Mouse (Mus musculus): ENCODE data around the gene Me1.
A peak's percentile ranks its signal among the peaks of the same experiment; 100 is the strongest.

Me1 gene

DNA sequence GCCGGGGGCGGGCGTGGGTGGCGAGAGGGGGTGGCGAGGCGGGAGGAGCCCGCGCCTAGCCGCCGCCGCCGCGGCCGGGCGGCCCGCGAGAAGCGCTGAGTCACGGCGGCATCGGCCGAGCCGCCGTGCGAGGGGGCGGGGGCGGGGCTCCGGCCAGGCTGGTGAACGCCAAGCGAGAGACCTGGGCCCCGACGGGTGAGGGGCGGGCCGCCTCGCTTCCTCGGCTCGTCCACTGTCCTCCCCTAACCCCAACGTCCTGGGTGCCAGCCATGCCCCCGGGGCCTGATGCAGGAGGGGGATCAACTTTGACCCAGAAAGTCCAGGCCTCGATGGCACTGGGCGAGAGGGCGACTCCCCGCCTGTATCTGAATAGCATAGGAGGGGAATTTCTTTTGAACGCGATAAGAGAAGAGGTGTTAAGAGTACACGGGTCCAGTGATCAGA is at the start of gene Me1:
Gene Me1, minus strand, starts transcription at position 136 of the 444 bp plus-strand sequence.
- DNase-seq = peak; percentile 11

- no peak for DNase-seq
Observed at GRCm38 (mm10) chr9:86744041-86744440, 48.3 kb upstream of the Me1 start.

GRCm38 (mm10) chr9:86742959-86743911 is 47.5 kb upstream of the Me1 start, which contains the start of gene Prss35:
Gene Prss35, plus strand, starts transcription at chr9:86743649.
- DNase-seq = no peak

- no peak for DNase-seq
Observed at GRCm38 (mm10) chr9:86739971-86740370, 44.2 kb upstream of the Me1 start.

GRCm38 (mm10) chr9:86738801-86739200 is 43.0 kb upstream of the Me1 start:
- no peak for DNase-seq

DNA sequence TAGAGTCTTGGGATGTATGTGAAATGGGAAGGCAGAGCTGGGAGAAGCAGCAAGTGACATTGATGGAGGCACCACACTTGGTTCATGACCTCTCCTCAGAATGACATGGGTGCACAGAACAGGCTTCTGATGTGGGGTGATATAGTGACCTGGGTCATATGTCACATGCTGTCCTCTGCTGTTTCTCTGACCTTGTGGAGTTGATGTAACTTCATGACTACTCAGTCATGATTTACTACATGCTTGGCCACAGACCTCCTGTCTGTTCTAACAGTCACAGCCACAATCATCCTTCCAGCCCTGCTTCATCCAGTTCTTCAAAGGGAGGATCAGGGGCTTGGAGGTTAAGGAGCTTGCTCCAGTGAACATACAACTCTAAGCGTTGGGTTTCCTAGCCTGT is 42.3 kb upstream of the Me1 start:
- DNase-seq = no peak

- DNase-seq = no peak
Observed at GRCm38 (mm10) chr9:86736991-86737390, 41.2 kb upstream of the Me1 start.

- no peak for DNase-seq
Observed at GRCm38 (mm10) chr9:86734795-86735194, 39.0 kb upstream of the Me1 start.

GRCm38 (mm10) chr9:86734357-86734756 is 38.6 kb upstream of the Me1 start:
- DNase-seq = no peak

DNA sequence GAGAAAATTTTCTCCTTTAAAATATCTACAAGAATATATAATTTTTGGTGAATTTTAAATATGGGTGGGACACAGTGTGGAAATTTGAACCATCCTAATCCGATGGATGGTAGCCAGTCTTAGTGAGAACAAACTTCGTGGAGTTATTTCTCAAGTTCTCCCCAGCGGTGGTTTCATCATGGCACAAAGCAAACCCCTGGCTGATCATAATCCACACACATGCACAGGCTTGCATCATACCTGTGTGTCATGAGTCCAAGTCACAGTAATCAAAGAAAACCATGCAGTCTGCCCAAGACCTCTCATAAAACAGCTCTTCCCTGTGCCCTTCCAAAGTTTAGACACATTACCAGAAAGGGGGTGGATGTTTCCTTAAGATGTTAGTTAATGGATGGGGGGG is 34.1 kb upstream of the Me1 start:
- DNase-seq = no peak

- no peak for DNase-seq
Observed at GRCm38 (mm10) chr9:86729084-86729483, 33.3 kb upstream of the Me1 start.

DNA sequence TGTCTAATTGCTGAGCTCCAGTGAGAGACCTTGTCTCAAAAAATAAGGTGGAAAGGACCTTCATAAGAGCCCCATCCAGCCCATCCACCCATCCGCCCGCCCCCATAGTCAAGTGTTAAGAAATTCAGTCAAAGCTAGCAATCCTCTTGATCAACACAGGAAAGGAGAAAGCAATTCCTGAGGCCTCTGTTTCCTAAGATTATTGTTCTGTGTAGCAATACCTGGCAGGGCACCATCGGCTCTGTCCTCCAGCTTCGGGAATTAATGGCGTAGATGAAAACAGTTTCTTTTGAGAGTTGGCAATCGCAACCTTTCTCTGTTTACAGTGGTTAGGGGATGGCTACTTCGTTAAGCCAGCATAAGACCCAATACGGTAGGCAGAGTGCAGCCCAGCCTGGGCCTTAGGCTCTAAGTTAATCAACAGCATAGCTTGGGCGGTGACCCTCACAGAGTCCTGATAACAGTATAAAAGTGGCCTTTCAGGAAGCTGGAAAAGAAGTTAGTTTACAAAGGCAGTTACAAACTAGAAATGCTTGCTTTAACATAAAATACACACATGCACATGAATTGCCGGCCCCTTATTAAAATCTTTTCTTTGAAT is 32.6 kb upstream of the Me1 start:
- DNase-seq = no peak

DNA sequence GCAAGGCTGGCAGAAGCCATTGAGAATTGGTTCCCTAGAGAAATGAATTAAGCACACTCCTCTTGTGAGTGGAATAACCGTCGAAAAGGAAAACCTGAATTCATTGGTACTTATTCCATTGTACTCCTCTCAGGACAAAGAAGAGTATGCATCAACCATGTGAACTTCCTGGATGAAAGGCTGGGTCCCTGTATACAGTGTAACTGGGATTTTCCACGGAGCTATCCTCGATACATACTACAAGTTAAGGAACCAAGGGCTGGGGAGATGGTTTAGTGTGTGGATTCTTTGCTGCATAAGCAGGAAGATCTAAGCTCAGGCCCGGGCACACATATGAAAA is 30.6 kb upstream of the Me1 start:
- no peak for DNase-seq

DNA sequence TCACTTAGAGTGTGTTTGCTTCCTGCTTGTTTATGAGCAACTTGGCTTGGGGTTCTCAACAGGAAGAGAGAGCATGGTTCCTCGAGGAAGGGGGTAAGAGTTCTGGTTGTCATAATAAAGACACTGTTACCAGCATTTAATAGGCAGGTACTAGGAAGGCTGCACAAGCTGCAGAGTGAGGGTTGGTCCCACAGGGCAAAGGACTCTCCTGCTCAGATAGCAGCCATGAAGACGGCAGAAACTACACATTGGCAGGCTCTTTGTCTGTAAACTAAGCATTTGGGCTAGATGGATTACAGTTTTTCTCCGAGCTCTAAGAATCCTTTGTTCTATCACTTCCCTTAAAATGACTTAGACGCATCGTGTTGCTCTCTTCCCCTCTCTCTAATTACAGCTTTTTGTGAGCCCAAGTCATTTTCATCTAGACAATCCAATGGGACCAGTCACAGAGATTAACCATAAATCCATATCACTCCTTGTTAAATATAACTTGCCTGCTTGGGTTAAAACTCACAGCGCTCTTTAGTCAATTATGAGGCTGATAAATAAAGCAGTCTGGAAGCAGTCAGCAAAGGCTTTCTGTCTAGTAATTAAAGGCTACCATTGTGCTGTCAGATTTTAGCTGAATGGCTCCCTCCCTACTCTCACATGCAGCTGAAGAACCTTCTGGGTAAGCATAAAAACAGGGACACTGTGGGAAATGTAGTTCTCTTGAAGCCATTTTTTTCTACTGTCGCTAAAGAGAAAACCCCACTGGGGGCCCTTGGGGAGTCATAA is 30.0 kb upstream of the Me1 start:
- DNase-seq = no peak

DNA sequence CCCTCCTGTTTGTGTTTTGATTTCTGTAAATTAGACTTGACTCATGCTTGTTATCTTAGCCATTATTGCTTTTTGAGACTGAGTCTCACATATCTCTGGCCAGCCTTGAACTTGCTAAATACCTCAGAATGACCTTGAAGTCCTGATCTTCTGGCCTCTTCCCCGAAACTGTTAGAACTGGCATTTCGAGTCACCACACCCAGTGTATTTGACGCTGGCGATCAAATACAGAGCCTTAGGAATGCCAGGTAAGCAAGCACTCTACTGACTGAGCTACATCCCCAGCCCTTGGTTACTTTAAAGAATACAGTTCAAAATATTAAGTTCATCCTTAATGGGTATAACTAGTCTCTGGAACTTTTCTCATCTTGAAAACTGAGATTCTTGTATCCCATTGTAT is 29.3 kb upstream of the Me1 start:
- no peak for DNase-seq

GRCm38 (mm10) chr9:86720794-86721193 is 25.0 kb upstream of the Me1 start:
- no peak for DNase-seq

DNA sequence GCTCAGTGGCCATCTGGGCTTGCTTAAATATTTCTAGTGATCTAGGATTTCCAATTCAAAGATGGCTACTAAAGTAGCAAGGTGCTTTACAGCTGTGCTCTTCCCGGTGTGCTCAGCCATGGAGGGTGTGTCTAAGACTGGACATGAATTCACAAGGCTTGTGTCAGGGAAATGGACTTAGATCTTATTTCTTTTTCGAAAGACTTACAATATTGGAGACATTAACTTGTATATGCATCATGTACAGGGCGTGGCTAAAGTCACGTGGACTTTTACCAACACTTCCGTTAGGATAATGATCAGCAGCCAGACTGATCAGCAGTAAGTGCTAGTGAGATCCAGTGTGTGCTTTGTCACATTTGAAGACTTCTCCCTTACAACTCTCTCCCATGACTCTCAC is 24.5 kb upstream of the Me1 start:
- DNase-seq = no peak

DNA sequence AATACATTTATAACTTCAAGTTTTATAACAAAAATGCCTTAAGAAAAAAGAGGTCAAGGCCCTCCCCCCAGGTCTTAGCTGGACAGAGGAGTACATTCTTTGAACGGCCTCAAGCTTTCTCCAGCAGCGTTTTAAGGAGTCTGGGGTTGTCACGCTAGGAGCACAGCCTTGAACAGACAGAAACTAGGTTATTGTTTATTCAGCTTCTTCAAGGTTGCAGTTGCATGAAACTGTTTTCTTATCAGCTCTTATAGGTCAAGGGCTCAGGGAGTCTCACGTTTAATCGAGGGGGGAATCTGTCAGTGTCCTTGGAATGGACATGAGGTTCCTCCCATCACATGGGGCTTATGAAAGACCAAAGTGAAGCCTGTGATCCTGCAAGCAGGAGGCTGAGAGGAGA is 21.4 kb upstream of the Me1 start:
- no peak for DNase-seq

DNA sequence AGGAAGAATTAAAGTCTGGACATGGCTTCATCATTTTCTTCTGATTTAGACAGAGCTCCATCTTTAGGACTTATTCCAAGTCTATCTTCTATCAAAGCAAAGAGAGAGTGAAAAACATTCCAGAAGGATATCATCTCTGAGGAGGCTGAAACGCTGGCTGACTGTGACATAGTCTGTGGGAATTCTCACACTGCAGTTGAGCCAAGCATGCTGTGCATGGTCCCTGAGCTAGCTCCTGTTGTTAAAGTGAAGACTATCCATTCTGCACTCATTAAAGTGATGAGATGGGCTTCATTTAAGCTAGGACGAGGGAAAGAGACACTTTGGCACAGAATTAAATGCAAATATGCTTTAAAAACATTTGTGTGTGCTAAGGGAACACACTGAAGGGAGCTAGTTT is 20.8 kb upstream of the Me1 start:
- DNase-seq = no peak

DNA sequence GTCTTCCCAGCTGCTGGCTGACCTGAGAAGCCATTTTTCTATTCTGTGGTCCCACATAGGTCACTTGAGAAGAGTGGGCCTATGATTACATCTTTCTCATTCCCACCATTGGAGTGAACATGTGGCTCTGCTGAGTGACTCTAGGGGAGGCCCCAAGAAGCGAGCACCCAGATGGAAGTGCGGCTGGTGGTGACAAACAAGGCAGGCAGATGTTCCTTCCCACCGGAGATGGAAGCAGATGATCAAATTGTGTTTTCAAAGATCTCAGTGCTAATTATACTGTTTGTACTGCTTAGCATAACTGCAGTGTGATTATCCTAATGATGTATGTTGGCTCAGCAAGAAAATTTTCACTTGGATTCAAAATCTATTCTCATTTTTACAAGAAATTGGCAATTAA is 18.3 kb upstream of the Me1 start:
- DNase-seq = no peak

- DNase-seq = no peak
Observed at GRCm38 (mm10) chr9:86712648-86713047, 16.9 kb upstream of the Me1 start.

DNA sequence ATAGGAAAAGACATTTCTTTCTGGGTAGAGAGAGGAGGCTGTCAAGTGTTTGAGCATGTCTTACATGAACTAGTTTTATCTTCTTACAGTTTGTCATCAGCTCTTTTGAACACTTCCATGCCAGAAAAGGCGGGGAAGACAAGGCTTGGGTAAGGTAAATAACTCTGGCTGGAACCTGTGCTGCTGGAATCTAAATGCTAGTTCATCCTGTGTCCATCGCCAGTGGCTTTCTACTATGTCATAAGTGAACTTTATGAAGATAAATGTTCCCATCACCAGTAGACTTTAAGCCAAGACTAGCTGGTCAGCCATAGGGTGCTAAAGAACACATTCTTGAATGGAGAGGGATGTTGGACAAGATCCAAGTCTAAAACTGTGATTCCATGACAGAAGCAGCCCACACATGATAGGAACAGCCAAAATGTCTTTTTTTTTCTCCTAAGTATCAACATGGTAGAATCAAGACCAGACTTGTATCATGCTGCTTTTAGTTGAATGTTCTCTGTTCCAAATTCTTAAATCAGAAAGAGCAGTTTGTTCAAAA is 14.4 kb upstream of the Me1 start:
- DNase-seq = no peak

DNA sequence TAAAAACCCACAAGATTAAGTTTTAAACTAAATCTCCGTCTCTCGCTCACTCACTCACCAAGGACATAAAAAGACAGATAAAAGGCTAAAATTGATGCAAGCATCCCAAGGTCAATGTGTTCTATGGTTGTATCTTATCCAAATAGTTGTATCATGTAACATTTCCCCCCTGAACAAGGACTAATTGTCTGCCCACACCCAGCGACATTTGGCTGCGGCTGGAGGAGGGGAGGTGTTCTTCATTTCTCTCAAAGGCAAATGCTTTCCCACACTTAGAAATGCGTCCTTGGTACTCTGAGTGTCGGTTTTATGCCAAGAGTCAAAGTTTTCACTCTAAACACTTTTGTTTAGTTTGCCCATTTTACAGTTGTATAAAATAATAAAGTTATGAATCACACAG is 13.2 kb upstream of the Me1 start:
- DNase-seq = no peak

Measured in cerebellum, adult 9-10 months (tissue).